Mouse (Mus musculus) cerebellum, adult 2 months (tissue): ENCODE data around the gene Foxn4.

Source experiments
- CTCF ChIP-seq: fragments of 200-500 bp; IDR thresholded peaks from 2 replicates; pipeline ENCODE4 v1.5.1; 2011; ENCODE audit warnings: low read depth, mild to moderate bottlenecking, control low read depth, low read length, moderate library complexity, borderline replicate concordance; ENCODE audit not compliant: insufficient read depth
- POLR2A ChIP-seq: fragments of 200-500 bp; IDR thresholded peaks from 2 replicates; pipeline ENCODE4 v1.6.1; 2011; ENCODE audit warnings: low read length, control low read depth, borderline replicate concordance; ENCODE audit not compliant: insufficient read depth

- TF ChIP-seq CTCF = no peak
- no peak for TF ChIP-seq POLR2A
These were observed 11.2 kb upstream of the Foxn4 start for GRCm38 (mm10) chr5:114284604-114285397.
